Mouse (Mus musculus) spleen, postnatal 4 days (tissue): ENCODE measurements around the gene Plxna1.

Experiments used
- DNase-seq, 2 experiments: peaks; one replicate each; pipeline ENCODE4 v3.0.0; 2022; ENCODE audit warnings: low spot score in 2 of 2

Gene Plxna1

DNA sequence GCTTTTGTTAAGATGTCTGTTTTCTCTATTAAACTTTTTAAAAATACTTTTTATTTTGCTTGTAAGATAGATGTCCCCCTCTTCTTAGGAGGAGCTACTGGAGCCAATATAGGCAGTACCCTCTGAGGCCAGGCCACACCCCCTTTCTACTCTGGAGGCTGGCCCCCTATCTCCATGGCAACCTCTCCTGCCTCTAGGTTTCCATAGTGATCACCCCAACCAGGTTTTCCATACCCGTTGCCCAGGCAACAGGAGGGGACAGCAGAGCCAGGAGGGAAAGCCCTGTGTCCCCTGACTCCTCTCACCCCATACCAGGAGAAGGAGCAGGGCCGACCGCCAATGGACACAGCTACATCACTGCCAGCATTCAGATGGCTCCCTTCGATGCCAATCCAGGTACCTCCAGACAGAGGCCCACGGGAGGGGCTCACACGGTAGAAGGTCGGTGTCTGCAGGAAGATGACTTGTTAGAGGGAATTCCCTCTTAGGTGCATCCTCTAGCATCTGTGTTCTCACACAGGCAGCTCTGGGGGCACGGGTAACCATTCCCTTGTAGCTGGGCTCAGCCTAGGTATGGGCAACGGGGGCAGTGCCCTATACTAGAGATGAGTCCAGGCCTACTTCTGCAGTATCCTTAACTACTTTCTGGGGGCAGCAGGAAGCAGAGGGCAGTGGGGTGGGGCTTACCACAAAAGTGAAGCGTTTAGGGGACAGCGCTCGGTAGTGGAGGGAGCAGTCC is 28.3 kb downstream of the Plxna1 start:
- no peak for DNase-seq

DNA sequence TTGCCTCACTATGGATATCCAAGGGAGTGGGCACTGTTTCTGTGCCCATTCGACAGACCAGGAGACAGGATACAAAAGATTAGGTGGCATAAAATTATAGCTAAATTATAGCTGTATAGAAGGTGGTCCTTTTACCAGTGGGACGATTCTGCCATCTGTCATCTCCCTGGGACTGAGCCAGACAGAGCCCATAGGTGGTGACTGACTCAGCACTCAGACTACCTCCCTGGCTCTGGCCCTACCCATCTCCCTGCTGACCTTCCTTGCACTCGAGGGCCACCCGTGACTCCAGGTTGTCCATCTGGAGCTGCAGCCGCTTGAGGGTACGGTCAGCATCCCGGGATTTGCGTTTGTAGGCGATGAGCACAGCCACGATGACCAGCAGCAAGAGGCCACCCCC is 31.5 kb downstream of the Plxna1 start:
- DNase-seq, result no peak

GRCm38 (mm10) chr6:89328634-89329033 is 33.8 kb downstream of the Plxna1 start:
- no peak for DNase-seq

DNA sequence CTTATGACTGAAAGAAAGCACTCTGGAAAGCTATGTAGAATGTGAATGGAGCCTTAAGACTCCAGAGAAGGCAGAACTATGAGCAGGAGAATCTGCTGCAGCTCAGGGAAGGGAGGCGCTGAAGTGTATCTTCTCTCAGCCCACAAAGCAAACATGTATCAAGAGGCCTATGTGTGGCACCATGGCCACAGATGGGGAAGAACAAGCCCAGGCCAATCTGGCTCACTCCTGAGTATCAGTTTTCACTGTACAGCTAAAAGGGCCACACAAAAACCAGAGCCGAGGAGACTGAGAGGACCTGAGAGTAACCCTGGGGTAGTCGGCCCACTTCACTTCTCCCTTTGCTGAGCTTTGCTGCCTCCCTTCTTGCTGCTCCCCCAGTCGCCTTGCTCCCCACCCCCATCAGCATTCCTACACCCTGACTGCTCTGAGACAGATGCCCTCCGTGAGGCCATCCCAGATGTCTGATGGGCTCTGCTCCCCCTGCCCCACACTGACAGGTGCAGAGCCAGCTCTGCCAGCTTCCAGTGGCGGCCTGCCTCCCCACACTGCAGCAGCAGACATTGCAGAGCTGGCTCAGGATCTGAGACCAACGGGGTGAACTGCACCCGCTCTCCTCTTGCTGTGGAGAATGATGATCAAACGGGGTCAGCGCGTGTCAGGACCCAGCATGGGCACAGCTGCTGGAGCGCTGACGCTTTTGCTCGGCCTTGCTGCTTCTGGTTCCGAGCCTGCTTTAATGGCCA is 34.5 kb downstream of the Plxna1 start:
- no peak for DNase-seq

DNA sequence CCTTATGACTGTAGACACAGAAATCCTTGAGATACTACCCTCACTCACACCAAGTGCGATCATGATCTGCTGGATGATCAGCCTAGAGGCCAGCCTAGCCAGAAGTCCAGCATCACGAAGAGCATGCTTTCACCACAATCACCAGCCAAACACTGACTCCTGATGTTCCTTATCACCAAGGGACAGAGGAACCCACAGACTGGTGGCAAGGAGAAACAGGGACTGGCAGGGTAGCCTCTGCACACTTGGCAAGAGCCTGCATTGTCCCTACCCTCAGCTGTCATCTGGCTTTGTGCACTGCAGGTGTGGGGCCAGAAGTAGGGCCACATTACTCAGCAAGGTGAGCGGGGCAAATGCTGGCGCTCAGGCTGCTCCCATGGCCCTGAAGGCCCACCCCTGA is 37.6 kb downstream of the Plxna1 start:
- DNase-seq, result no peak

- no peak for DNase-seq
Measured at GRCm38 (mm10) chr6:89315263-89315662, 47.2 kb downstream of the Plxna1 start.

GRCm38 (mm10) chr6:89311518-89311917 is 50.9 kb downstream of the Plxna1 start:
- DNase-seq, result no peak

DNA sequence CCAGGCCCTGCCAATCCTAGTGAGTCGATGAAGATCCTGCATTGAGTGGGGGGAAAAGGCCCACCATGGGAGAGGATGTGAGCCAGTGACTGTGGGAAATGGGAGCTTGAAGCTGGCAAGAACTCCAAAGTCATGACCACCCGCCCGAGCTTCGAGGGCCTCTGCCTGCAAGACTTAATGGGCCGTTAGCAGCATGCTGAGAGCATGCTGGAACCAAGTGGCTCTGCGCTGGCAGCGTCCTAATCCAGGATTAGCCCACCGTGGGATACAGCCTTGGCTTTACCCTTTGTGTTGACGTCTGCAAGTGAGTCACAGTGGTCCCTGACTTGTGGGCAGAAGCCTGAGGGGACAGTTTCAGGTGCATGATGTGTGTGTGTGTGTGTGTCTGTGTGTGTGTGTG is 52.2 kb downstream of the Plxna1 start:
- DNase-seq, result no peak

DNA sequence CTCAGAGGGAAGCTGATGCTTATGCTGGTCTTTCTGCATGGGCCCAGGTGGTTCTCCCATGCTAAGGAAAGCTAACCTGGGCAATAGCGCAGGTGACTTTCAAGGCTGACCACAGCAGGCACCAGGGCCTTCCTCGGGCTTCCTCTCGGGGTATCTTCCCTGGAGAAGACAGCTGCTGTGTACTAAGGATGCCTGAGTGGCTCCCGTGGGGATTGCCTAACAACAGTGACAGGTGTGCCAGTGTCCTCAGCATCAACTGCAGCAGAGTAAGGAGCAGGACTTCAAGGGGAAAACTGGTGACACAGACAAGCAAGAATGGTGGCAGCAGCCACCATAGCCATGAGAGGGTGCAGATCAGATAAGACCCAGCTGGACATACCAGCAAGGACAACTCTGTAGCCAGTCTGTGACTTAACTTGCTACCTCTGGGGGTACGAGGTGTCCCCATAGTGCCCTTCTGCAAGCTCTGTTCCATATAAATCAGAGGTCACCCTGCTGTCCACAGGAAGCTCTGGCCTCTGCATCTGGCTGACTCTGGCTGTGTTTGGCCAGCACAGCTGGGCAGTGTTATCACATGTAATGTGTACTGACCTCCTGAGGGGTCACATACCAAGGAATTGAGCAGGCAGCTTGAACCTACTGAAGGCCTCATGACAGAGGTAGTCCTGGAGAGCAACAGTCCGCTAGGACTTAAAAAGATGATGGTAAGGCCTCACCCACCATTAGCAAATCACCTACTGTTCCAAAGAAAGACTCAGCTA is 54.0 kb downstream of the Plxna1 start:
- DNase-seq, result no peak

GRCm38 (mm10) chr6:89304375-89305058 is 57.9 kb downstream of the Plxna1 start:
- no peak for DNase-seq

DNA sequence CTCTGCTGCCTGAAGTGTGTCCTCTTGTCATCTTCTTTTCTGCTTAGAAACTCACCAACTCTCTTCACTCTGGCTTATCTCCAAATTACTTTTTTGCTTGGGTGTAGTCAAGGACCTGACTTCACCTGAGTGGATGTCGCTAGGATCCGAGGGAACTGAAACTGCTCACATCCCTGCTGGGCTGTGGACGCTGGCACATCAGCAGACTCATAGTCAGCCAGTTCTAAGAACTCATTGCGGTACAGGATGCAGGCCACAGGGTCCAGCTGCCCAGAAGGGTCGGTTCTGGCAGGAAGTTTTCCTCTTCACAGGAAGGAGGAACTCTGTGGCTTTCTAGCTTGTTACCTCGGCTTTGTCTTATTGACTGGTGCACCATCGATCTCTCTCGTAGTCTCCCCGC is 62.6 kb downstream of the Plxna1 start:
- DNase-seq, result no peak

GRCm38 (mm10) chr6:89296909-89297695 is 65.3 kb downstream of the Plxna1 start:
- no peak for DNase-seq

- DNase-seq, result no peak
Measured at GRCm38 (mm10) chr6:89296001-89296709, 66.3 kb downstream of the Plxna1 start.

- no peak for DNase-seq
Measured at GRCm38 (mm10) chr6:89294621-89295020, 67.8 kb downstream of the Plxna1 start.

DNA sequence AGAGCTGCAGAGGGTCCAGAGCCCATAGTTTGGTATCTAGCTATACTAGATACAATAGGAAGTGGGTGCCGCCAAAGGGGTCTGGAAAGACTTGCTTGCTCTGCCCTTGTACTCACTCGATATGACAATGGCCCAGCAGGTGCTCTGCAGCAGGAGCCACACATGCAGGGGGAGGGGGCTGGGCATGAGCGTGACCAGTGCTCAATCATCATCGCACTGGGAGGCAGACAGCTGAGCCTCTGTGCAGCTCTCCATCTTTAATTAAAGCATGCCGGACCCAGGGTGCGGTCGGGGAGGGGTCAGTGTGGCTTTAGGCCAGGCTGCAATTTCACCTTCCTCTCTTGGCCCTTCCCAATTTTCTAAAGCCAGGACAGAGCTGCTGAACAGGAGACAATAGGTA is 70.9 kb downstream of the Plxna1 start:
- DNase-seq, result no peak

GRCm38 (mm10) chr6:89288156-89288555 is 74.3 kb downstream of the Plxna1 start:
- DNase-seq, result no peak

GRCm38 (mm10) chr6:89286700-89287428 is 75.6 kb downstream of the Plxna1 start:
- peak in 1 of 2 experiments; percentile 31 for DNase-seq

GRCm38 (mm10) chr6:89286286-89286655 is 76.1 kb downstream of the Plxna1 start:
- no peak for DNase-seq

DNA sequence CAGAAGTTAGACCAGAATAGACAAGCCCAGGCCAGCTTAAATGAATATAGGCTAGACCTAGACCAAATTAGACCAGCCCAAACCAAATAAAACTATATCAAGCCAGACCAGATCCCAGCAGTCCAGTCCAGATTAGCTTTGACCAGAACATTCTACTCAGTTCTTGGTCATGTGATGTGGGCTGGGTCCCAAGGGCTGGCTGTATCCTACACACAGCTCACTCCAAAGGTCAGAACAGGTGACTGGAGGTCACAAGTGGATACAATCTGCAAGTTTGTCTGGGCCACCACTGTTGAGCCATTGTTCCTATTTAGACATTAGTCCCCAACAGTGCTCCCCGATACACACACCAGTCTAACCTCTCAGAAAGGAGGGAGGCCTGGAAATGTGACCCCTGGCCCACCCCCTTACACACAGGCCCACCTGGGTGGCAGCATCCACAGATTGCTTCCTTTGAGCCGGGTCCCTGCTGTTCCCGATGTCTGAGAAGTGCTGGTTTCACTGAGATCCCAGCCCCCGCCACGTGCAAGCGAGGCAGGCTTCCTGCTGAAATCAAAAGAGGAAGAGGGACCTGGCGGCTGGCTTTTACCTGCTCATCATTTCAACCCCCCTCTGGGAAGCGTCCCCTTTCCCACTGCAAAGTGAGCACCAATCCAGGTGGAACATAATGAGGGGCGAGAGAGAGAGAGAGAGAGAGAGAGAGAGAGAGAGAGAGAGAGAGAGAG is 76.7 kb downstream of the Plxna1 start:
- DNase-seq, result no peak
